In the genomic region with DNA sequence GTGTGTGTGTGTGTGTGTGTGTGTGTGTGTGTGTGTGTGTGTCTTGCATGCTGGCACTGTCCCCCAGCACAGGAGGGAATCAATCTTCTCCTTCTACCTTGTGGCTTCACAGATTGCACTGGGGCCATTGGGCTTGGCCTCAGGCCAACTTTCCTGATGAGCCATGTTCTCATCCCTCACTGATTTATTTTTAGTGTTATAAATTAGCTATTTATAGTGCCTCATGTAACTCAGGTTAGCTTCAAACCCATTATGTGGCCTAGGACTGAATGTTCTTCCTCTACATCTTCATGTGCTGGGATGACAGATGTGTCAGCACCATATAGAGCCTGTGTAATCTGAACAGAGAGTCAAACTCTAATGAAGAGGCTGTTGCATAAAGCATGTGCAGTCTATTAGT, we compare ENCODE assay signal across 25 mouse cellular contexts. TPM values are rescaled to one million over a fixed set of nuclear protein-coding genes. Genes with fewer than 3 reads are reported as not detected.
DNase-seq lines count a peak whose midpoint lies in the region; ATAC-seq lines count a peak whose summit lies in the region.
"Had no signal": no experiment of that assay in that cellular context is flagged by ENCODE, and none has a peak within 500 bp of the region (broad histone marks: within the 10 kb centered on the region; RNA-seq: fewer than 3 reads in every experiment).

No protein-coding gene starts in this region.

- no peak overlapping the region for H3K9ac ChIP-seq in hindbrain, embryonic 16.5 days (ENCODE audit: low read depth, low read length)
- no peak overlapping the region for H3K9ac ChIP-seq in hindbrain, embryonic 11.5 days (ENCODE audit: low read depth, low read length)
- H3K9ac ChIP-seq in heart, embryonic 13.5 days: no peak overlapping the region
- H3K9ac ChIP-seq: hindbrain, embryonic 13.5 days; limb, embryonic 13.5 days; liver, embryonic 14.5 days; midbrain, embryonic 13.5 days; neural tube, embryonic 15.5 days had no signal

- no peaks in the 10 kb centered on the region for H3K9me3 ChIP-seq in hindbrain, embryonic 16.5 days (ENCODE audit: control insufficient read depth, low read length)
- H3K9me3 ChIP-seq in hindbrain, embryonic 11.5 days (ENCODE audit: control insufficient read depth, low read length): no peaks in the 10 kb centered on the region
- H3K9me3 ChIP-seq in heart, embryonic 13.5 days: no peaks in the 10 kb centered on the region
- H3K9me3 ChIP-seq: hindbrain, embryonic 13.5 days; limb, embryonic 13.5 days; midbrain, embryonic 13.5 days; neural tube, embryonic 15.5 days had no signal

- H3K4me1 ChIP-seq in hindbrain, embryonic 16.5 days (ENCODE audit: control insufficient read depth, insufficient read depth, low read depth, low read length): no peaks in the 10 kb centered on the region
- H3K4me1 ChIP-seq in hindbrain, embryonic 11.5 days (replicated peaks; ENCODE audit: control insufficient read depth, insufficient read depth, low read length): no peaks in the 10 kb centered on the region
- H3K4me1 ChIP-seq in heart, embryonic 13.5 days: peaks cover 13% of the 10 kb centered on the region
- H3K4me1 ChIP-seq: limb, embryonic 13.5 days; neural tube, embryonic 15.5 days had no signal

- no peak overlapping the region for H3K27ac ChIP-seq in hindbrain, embryonic 16.5 days (ENCODE audit: low read depth, low read length)
- H3K27ac ChIP-seq in hindbrain, embryonic 11.5 days (ENCODE audit: low read depth, low read length): no peak overlapping the region
- peak overlapping the region; percentile 63 for H3K27ac ChIP-seq in heart, embryonic 13.5 days (replicated peaks)
- H3K27ac ChIP-seq: hindbrain, embryonic 13.5 days; limb, embryonic 13.5 days; liver, embryonic 14.5 days; midbrain, embryonic 13.5 days; neural tube, embryonic 15.5 days had no signal

- no peak for ATAC-seq in cerebellum, adult (ENCODE audit: insufficient number of reproducible peaks, low FRiP score, low TSS enrichment)
- ATAC-seq in hindbrain, embryonic 16.5 days: peak; percentile 37; the same call in 1 of the 2 replicates
- ATAC-seq in hindbrain, embryonic 11.5 days (ENCODE audit: low FRiP score): no peak
- no peak for ATAC-seq in heart, embryonic 13.5 days (ENCODE audit: extremely low read depth, insufficient number of reproducible peaks, low FRiP score, low TSS enrichment)
- ATAC-seq: activated CD4-positive, CD25-positive, alpha-beta regulatory T cell, adult 4 months; forebrain, embryonic 14.5 days; intestine, postnatal 0 days; midbrain, embryonic 13.5 days had no signal

- no peak overlapping the region for H3K4me2 ChIP-seq in hindbrain, embryonic 16.5 days (ENCODE audit: low read length)
- no peak overlapping the region for H3K4me2 ChIP-seq in hindbrain, embryonic 11.5 days (replicated peaks; ENCODE audit: low read depth, low read length)
- no peak overlapping the region for H3K4me2 ChIP-seq in heart, embryonic 13.5 days
- H3K4me2 ChIP-seq: hindbrain, embryonic 13.5 days; limb, embryonic 13.5 days; midbrain, embryonic 13.5 days; neural tube, embryonic 15.5 days had no signal

- H3K27me3 ChIP-seq in hindbrain, embryonic 16.5 days (replicated peaks; ENCODE audit: control insufficient read depth, insufficient read depth, low read length): no peaks in the 10 kb centered on the region
- no peaks in the 10 kb centered on the region for H3K27me3 ChIP-seq in hindbrain, embryonic 11.5 days (ENCODE audit: control insufficient read depth, insufficient read depth, low read length)
- no peaks in the 10 kb centered on the region for H3K27me3 ChIP-seq in heart, embryonic 13.5 days (replicated peaks)
- H3K27me3 ChIP-seq: hindbrain, embryonic 13.5 days; limb, embryonic 13.5 days; midbrain, embryonic 13.5 days; neural tube, embryonic 15.5 days had no signal

- DNase-seq in cerebellum, postnatal 10 days: peak; percentile 64 to 68
- DNase-seq in hindbrain, embryonic 11.5 days (ENCODE audit: low spot score): no peak
- peak; percentile 8 for DNase-seq in skeletal muscle tissue, adult 2 months (ENCODE audit: low read depth, low spot score)
- no peak for DNase-seq in layer of hippocampus, postnatal 10 days (ENCODE audit: low spot score in 2 of 2)
- DNase-seq: thymus, adult 18-20 months had no signal

- no peak overlapping the region for H3K4me3 ChIP-seq in hindbrain, embryonic 16.5 days (ENCODE audit: low read length)
- H3K4me3 ChIP-seq in hindbrain, embryonic 11.5 days (ENCODE audit: low read depth, low read length): no peak overlapping the region
- no peak overlapping the region for H3K4me3 ChIP-seq in heart, embryonic 13.5 days
- H3K4me3 ChIP-seq: erythroblast, embryonic 14.5 days; hindbrain, embryonic 13.5 days; limb, embryonic 13.5 days; midbrain, embryonic 13.5 days; myocyte; neural tube, embryonic 15.5 days had no signal

- no peaks in the 10 kb centered on the region for H3K36me3 ChIP-seq in hindbrain, embryonic 16.5 days (ENCODE audit: control insufficient read depth, insufficient read depth, low read length)
- no peaks in the 10 kb centered on the region for H3K36me3 ChIP-seq in hindbrain, embryonic 11.5 days (ENCODE audit: control insufficient read depth, insufficient read depth, low read length)
- H3K36me3 ChIP-seq in heart, embryonic 13.5 days: no peaks in the 10 kb centered on the region
- H3K36me3 ChIP-seq: hindbrain, embryonic 13.5 days; limb, embryonic 13.5 days; midbrain, embryonic 13.5 days; neural tube, embryonic 15.5 days had no signal

RNA-seq across cellular contexts. Expression of a gene that starts 3.1 kb away (rescaled TPM):
- not detected in 2 replicates for polyA plus RNA-seq in hindbrain, embryonic 16.5 days (2015; fragmentation: Nextera tagmentation; extraction: Ambion mirVana)
- polyA plus RNA-seq in hindbrain, embryonic 11.5 days (2014; fragmentation: Nextera tagmentation; extraction: Ambion mirVana): not detected in 2 replicates
- polyA plus RNA-seq in heart, embryonic 13.5 days (2015; fragmentation: Nextera tagmentation; extraction: Ambion mirVana): not detected in 2 replicates
- total RNA-seq in layer of hippocampus, postnatal 10 days (2021): not detected
- total RNA-seq: layer of hippocampus, adult 18-20 months; left cerebral cortex, adult 18-20 months had no signal
- polyA plus RNA-seq: C2C12; erythroblast, embryonic 14.5 days; forebrain, embryonic 14.5 days; gonadal fat pad, adult 2 months; hindbrain, embryonic 13.5 days; intestine, postnatal 0 days; kidney, embryonic 16.5 days; limb, embryonic 13.5 days; liver, embryonic 14.5 days; lung, embryonic 16.5 days; midbrain, embryonic 13.5 days; myocyte; neural tube, embryonic 15.5 days; urinary bladder, adult 2 months had no signal

RNA-seq across cellular contexts. Expression of a gene that starts 20.8 kb away (rescaled TPM):
- not detected in 2 replicates for polyA plus RNA-seq in hindbrain, embryonic 16.5 days (2015; fragmentation: Nextera tagmentation; extraction: Ambion mirVana)
- polyA plus RNA-seq in hindbrain, embryonic 11.5 days (2014; fragmentation: Nextera tagmentation; extraction: Ambion mirVana): not detected in 2 replicates
- polyA plus RNA-seq in heart, embryonic 13.5 days (2015; fragmentation: Nextera tagmentation; extraction: Ambion mirVana): 0.09 and 0.11 TPM in 2 replicates
- not detected for total RNA-seq in layer of hippocampus, postnatal 10 days (2021)
- total RNA-seq: layer of hippocampus, adult 18-20 months; left cerebral cortex, adult 18-20 months had no signal
- polyA plus RNA-seq: C2C12; erythroblast, embryonic 14.5 days; forebrain, embryonic 14.5 days; gonadal fat pad, adult 2 months; hindbrain, embryonic 13.5 days; intestine, postnatal 0 days; kidney, embryonic 16.5 days; limb, embryonic 13.5 days; liver, embryonic 14.5 days; lung, embryonic 16.5 days; midbrain, embryonic 13.5 days; myocyte; neural tube, embryonic 15.5 days; urinary bladder, adult 2 months had no signal

RNA-seq across cellular contexts. Expression of a gene that starts 31.5 kb away (rescaled TPM):
- polyA plus RNA-seq in hindbrain, embryonic 16.5 days (2015; fragmentation: Nextera tagmentation; extraction: Ambion mirVana): not detected in 2 replicates
- not detected in 2 replicates for polyA plus RNA-seq in hindbrain, embryonic 11.5 days (2014; fragmentation: Nextera tagmentation; extraction: Ambion mirVana)
- polyA plus RNA-seq in heart, embryonic 13.5 days (2015; fragmentation: Nextera tagmentation; extraction: Ambion mirVana): not detected in 2 replicates
- not detected for total RNA-seq in layer of hippocampus, postnatal 10 days (2021)
- total RNA-seq: layer of hippocampus, adult 18-20 months; left cerebral cortex, adult 18-20 months had no signal
- polyA plus RNA-seq: activated CD4-positive, CD25-positive, alpha-beta regulatory T cell, adult 4 months; C2C12; erythroblast, embryonic 14.5 days; forebrain, embryonic 14.5 days; gonadal fat pad, adult 2 months; hindbrain, embryonic 13.5 days; intestine, postnatal 0 days; kidney, embryonic 16.5 days; limb, embryonic 13.5 days; liver, embryonic 14.5 days; lung, embryonic 16.5 days; midbrain, embryonic 13.5 days; myocyte; neural tube, embryonic 15.5 days; urinary bladder, adult 2 months had no signal

RNA-seq across cellular contexts. Expression of a gene that starts 49.7 kb away (rescaled TPM):
- polyA plus RNA-seq in hindbrain, embryonic 16.5 days (2015; fragmentation: Nextera tagmentation; extraction: Ambion mirVana): not detected in 2 replicates
- not detected in 2 replicates for polyA plus RNA-seq in hindbrain, embryonic 11.5 days (2014; fragmentation: Nextera tagmentation; extraction: Ambion mirVana)
- polyA plus RNA-seq in heart, embryonic 13.5 days (2015; fragmentation: Nextera tagmentation; extraction: Ambion mirVana): not detected in 2 replicates
- total RNA-seq in layer of hippocampus, postnatal 10 days (2021): not detected
- total RNA-seq: layer of hippocampus, adult 18-20 months; left cerebral cortex, adult 18-20 months had no signal
- polyA plus RNA-seq: activated CD4-positive, CD25-positive, alpha-beta regulatory T cell, adult 4 months; C2C12; erythroblast, embryonic 14.5 days; forebrain, embryonic 14.5 days; gonadal fat pad, adult 2 months; hindbrain, embryonic 13.5 days; intestine, postnatal 0 days; kidney, embryonic 16.5 days; limb, embryonic 13.5 days; liver, embryonic 14.5 days; lung, embryonic 16.5 days; midbrain, embryonic 13.5 days; myocyte; neural tube, embryonic 15.5 days; urinary bladder, adult 2 months had no signal

RNA-seq across cellular contexts. Expression of a gene that starts 57.8 kb away (rescaled TPM):
- polyA plus RNA-seq in hindbrain, embryonic 16.5 days (2015; fragmentation: Nextera tagmentation; extraction: Ambion mirVana): not detected in 2 replicates
- not detected in 2 replicates for polyA plus RNA-seq in hindbrain, embryonic 11.5 days (2014; fragmentation: Nextera tagmentation; extraction: Ambion mirVana)
- polyA plus RNA-seq in heart, embryonic 13.5 days (2015; fragmentation: Nextera tagmentation; extraction: Ambion mirVana): not detected in 2 replicates
- not detected for total RNA-seq in layer of hippocampus, postnatal 10 days (2021)
- total RNA-seq: layer of hippocampus, adult 18-20 months; left cerebral cortex, adult 18-20 months had no signal
- polyA plus RNA-seq: activated CD4-positive, CD25-positive, alpha-beta regulatory T cell, adult 4 months; C2C12; erythroblast, embryonic 14.5 days; forebrain, embryonic 14.5 days; gonadal fat pad, adult 2 months; hindbrain, embryonic 13.5 days; intestine, postnatal 0 days; kidney, embryonic 16.5 days; limb, embryonic 13.5 days; liver, embryonic 14.5 days; lung, embryonic 16.5 days; midbrain, embryonic 13.5 days; myocyte; neural tube, embryonic 15.5 days; urinary bladder, adult 2 months had no signal

Comparison
In these comparisons a context has a peak if more than half of its experiments do, and no peak if none do; other contexts are left out.
1. DNase-seq: peak in cerebellum, postnatal 10 days (2 of 2) and skeletal muscle tissue, adult 2 months (single experiment); none in hindbrain, embryonic 11.5 days (single experiment) and layer of hippocampus, postnatal 10 days (0 of 2).